Mouse (Mus musculus): Measurements from ENCODE around the gene Dlx2. TPM values are rescaled to one million over a fixed set of nuclear protein-coding genes. Genes with fewer than 3 reads are reported as not detected.
A peak's percentile ranks its signal among the peaks of the same experiment; 100 is the strongest.

Dlx2 gene
- polyA plus RNA-seq (2015; fragmentation: Nextera tagmentation; extraction: Ambion mirVana): 71.0 and 83.2 TPM in 2 replicates

DNA sequence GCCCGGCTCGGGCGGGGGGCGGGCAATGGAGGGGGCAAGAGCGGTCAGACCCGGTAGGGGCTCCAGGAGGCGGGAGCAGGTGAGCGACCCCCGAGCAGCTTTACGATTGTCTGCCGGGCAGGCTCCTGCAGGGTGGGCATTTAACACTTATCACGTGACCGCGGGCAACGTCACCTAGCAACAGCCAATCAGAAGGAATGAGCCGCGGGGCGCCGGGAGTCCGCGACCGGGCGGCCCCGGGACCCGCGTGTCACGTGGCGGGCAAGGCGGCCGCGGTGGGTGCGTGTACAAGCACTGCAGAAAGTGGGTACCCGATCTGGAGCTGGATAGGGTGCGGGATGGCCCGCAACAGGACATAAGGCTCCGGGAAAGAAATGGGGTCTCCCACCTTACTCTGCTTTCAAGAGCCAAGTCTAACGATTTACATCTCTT is at the start of gene Dlx2:
Gene Dlx2 (minus strand): TSS at position 115 of the 432 bp plus-strand sequence.
- 0% methylated on average over 37 of the region's 37 CpGs for WGBS
- Histone ChIP-seq H3K9ac (peak within 1 kb of the TSS; percentile 90), H3K27ac (peak within 1 kb of the TSS; percentile 97), H3K4me2 (peak within 1 kb of the TSS; percentile 92), H3K4me1 (peaks cover 57% of the 10 kb centered on the region), H3K36me3 (ENCODE audit: poor library complexity, severe bottlenecking) (peaks cover 10% of the 10 kb centered on the region; the same call in 1 of the 2 replicates), H3K4me3 (peak within 1 kb of the TSS; percentile 69), H3K9me3 (replicated peaks) (no peaks in the 10 kb centered on the region), H3K27me3 (peaks cover 70% of the 10 kb centered on the region)
- ATAC-seq: peak; percentile 82

DNA sequence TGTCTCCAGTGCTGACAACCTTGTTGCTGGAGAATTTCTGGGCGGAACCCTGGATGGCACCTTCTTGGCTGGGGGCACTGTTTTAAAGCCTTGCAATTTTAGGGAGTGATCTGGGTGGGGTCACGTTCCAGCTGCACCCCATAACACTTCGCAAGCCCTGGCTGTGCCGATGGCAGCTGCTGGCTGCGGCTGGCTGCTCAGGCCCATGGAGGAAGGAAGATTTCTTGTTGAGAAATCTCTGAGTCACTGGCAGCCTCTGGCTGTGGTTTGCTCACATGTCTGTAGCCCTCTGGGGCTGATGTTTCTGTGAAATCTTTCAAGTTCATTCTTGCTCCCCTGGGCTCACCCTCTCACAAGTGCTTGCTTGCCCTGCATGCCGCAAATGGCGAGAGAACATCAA is 47.9 kb upstream of the Dlx2 start:
- no peak for ATAC-seq
- no peak overlapping the region for H3K9ac ChIP-seq

DNA sequence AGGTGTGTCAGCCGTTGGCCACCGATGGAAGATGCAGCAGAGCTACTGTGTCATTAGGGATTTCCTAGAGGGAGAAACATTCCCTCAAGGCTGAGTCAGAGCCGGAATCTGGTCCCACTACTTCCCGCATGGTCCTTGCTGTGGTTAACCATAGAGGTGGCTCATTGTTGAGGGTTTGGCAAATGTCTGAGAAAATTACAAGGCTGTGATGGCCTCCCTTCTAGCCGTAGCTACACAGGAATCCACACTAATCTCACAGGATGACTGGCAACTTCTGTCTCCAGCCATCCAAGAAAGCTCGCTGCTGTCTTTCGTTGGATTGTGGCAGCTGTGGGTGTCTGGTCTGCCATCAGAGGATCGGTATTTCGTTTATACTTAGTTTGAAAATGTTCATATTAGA is 42.6 kb upstream of the Dlx2 start:
- no peak for ATAC-seq
- H3K36me3 ChIP-seq (ENCODE audit: poor library complexity, severe bottlenecking): no peaks in the 10 kb centered on the region
- H3K27me3 ChIP-seq: no peaks in the 10 kb centered on the region
- H3K4me2 ChIP-seq: no peak overlapping the region
- H3K4me3 ChIP-seq: no peak overlapping the region
- no peaks in the 10 kb centered on the region for H3K4me1 ChIP-seq
- H3K9ac ChIP-seq: no peak overlapping the region
- no peaks in the 10 kb centered on the region for H3K9me3 ChIP-seq (replicated peaks)
- WGBS: 94% methylated on average over 9 of the region's 9 CpGs
- no peak overlapping the region for H3K27ac ChIP-seq

More for the DNA sequence above, 47.9 kb upstream of the Dlx2 start:
- Histone ChIP-seq H3K4me3 (no peak overlapping the region), H3K4me1 (no peaks in the 10 kb centered on the region), H3K27ac (no peak overlapping the region), H3K36me3 (ENCODE audit: poor library complexity, severe bottlenecking) (no peaks in the 10 kb centered on the region), H3K4me2 (no peak overlapping the region), H3K9me3 (replicated peaks) (no peaks in the 10 kb centered on the region), H3K27me3 (peaks cover 6% of the 10 kb centered on the region; the same call in 1 of the 2 replicates)
- 90% methylated on average over 7 of the region's 7 CpGs for WGBS

DNA sequence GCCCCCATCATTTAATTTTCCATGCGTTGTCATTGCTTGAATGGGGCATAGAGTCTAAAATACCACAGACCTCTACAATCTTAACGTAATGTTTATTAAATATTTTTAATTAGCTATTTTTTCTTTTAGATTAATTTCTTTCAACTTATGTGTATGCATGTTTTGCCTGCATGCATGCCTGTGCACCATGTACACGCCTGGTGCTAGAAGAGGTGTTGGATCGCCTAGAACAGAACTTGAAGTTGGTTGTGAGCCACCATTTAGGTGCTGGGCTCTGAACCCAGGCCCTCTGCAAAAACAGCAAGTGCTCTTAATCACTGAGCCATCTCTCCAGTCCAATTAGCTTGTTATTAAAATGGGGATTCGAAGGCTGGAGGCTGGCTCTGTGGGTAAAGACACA is 34.9 kb upstream of the Dlx2 start:
- H3K36me3 ChIP-seq (ENCODE audit: poor library complexity, severe bottlenecking): no peaks in the 10 kb centered on the region
- peak overlapping the region; percentile 55 for H3K4me3 ChIP-seq
- H3K9me3 ChIP-seq (replicated peaks): no peaks in the 10 kb centered on the region
- H3K9ac ChIP-seq: peak overlapping the region; percentile 75; the same call in 1 of the 2 replicates
- 0 out of 2 replicates have a peak, but pooled peaks cover 3% of the 10 kb centered on the region for H3K27me3 ChIP-seq
- peaks cover 5% of the 10 kb centered on the region; the same call in 1 of the 2 replicates for H3K4me1 ChIP-seq
- no peak overlapping the region for H3K27ac ChIP-seq
- 0 out of 2 replicates have a peak, but pooled peaks have one; percentile 24 for ATAC-seq
- WGBS: 54% methylated on average over 5 of the region's 5 CpGs
- H3K4me2 ChIP-seq: peak overlapping the region; percentile 86

DNA sequence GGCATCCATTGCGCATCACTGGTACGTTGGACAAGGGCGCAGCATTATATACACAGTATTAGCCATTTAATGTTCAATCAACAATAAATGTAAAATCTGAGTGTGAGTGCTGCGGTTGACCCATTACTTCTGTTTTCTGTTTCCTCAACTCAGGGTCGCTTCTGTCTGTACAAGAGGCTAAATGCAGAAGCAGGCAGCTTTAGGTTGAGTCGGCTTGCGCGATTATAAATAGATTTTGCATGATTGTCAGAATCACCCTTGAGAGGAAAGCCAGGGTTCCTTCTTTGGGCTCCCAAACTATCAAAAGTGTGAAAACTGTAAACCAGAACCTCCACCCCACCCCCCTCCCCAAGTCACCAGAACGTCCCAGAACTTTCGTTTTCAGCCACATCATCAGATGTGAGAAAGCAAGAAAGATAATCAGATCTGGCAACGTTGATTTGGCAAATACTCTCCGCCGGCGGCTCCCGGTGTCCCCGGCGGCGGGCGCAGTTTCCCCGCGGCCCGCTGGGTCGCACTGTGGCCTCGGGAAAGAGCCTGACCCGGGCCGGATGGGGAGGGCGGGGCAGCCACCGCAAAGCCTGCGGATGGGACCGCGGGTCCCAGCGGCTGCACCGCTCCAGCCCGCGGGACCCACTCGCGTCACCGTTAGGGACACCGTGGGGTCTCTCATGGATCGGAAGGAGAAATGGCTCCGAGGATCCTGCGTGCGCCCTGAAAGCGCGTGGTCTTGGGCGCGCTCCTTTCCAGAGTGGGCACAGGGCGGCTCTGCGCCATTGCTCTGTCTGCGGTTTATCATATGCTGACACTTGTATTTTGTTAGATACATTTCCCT is 34.3 kb upstream of the Dlx2 start:
- peak overlapping the region; percentile 86 for H3K4me2 ChIP-seq

DNA sequence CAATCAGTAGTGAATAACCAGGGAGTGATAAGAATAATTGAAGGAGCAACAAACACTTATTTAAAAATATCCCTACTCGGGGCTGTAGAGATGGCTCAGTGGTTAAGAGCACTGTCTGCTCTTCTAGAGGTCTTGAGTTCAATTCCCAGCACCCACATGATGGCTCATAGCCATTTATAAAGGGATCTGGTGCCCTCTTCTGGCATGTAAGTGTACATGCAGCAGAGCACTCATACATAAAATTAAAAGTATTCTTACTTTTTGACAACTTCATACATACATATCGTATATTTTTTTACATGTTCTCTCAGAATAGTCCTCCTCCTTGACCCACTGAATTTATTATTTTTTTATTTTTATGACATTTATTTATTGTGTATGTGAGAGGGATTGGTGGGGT is 30.5 kb upstream of the Dlx2 start:
- no peaks in the 10 kb centered on the region for H3K9me3 ChIP-seq (replicated peaks)
- H3K36me3 ChIP-seq (ENCODE audit: poor library complexity, severe bottlenecking): no peaks in the 10 kb centered on the region
- 90% methylated on average over 2 of the region's 2 CpGs for WGBS
- 0 out of 2 replicates have a peak, but pooled peaks cover 3% of the 10 kb centered on the region for H3K27me3 ChIP-seq
- H3K9ac ChIP-seq: no peak overlapping the region
- no peak overlapping the region for H3K4me3 ChIP-seq
- ATAC-seq: no peak
- H3K4me2 ChIP-seq: no peak overlapping the region
- no peak overlapping the region for H3K27ac ChIP-seq
- peaks cover 5% of the 10 kb centered on the region; the same call in 1 of the 2 replicates for H3K4me1 ChIP-seq

More for the DNA sequence above, 34.3 kb upstream of the Dlx2 start:
- ATAC-seq: peak; percentile 88
- Histone ChIP-seq H3K4me3 (peak overlapping the region; percentile 55), H3K27me3 (0 out of 2 replicates have a peak, but pooled peaks cover 3% of the 10 kb centered on the region), H3K4me1 (peaks cover 5% of the 10 kb centered on the region; the same call in 1 of the 2 replicates), H3K27ac (no peak overlapping the region), H3K9me3 (replicated peaks) (no peaks in the 10 kb centered on the region), H3K9ac (peak overlapping the region; percentile 75), H3K36me3 (ENCODE audit: poor library complexity, severe bottlenecking) (no peaks in the 10 kb centered on the region)
- 11% methylated on average over 50 of the region's 50 CpGs for WGBS

DNA sequence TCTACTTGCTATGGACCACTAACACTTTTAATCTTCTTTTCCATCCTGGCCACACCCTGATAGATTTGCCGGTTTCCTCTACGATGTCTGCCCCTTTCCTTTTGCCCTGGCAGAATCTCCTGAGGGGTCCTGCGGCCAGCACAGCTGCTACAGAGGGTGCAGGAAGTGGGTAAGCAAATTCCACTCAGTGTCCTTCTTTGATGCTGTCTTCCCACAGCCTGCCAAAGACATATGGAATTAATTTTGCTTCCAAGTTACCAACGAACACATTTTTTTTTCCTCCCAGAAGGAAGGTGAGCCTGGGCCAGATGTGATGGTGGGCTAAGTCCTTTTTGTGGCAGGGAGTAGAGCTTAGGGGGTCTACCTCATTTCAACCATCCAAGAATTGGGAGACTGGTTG is 27.2 kb upstream of the Dlx2 start:
- no peaks in the 10 kb centered on the region for H3K4me1 ChIP-seq
- no peak overlapping the region for H3K27ac ChIP-seq
- H3K4me2 ChIP-seq: no peak overlapping the region
- H3K36me3 ChIP-seq (ENCODE audit: poor library complexity, severe bottlenecking): no peaks in the 10 kb centered on the region
- 77% methylated on average over 4 of the region's 4 CpGs for WGBS
- H3K9me3 ChIP-seq (replicated peaks): no peaks in the 10 kb centered on the region
- no peak for ATAC-seq
- H3K27me3 ChIP-seq: no peaks in the 10 kb centered on the region
- no peak overlapping the region for H3K4me3 ChIP-seq
- H3K9ac ChIP-seq: no peak overlapping the region

DNA sequence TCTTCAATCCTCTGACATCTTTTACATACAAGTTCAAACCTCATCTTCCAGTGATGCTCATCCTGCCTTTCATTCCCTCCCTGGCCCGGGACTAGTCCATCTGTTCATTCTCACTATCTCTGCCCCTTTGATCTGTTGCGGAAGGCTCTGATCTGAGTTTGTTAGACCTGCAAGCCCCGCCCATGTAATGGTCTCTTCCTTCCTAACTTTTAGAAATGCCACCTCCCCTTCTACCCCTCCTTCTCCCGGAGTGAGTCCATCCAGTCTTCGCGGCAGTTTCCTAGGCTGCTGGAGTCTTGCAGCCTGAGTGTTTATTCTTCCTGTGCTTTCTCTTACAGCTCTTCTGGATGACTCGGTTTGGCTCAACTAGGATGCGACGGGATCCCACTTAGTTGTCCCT is 19.9 kb upstream of the Dlx2 start:
- H3K4me2 ChIP-seq: no peak overlapping the region
- H3K9ac ChIP-seq: no peak overlapping the region
- no peak overlapping the region for H3K4me3 ChIP-seq
- H3K4me1 ChIP-seq: no peaks in the 10 kb centered on the region
- no peaks in the 10 kb centered on the region for H3K9me3 ChIP-seq (replicated peaks)
- H3K27me3 ChIP-seq: no peaks in the 10 kb centered on the region
- WGBS: 89% methylated on average over 9 of the region's 9 CpGs
- no peaks in the 10 kb centered on the region for H3K36me3 ChIP-seq (ENCODE audit: poor library complexity, severe bottlenecking)
- H3K27ac ChIP-seq: no peak overlapping the region
- no peak for ATAC-seq

DNA sequence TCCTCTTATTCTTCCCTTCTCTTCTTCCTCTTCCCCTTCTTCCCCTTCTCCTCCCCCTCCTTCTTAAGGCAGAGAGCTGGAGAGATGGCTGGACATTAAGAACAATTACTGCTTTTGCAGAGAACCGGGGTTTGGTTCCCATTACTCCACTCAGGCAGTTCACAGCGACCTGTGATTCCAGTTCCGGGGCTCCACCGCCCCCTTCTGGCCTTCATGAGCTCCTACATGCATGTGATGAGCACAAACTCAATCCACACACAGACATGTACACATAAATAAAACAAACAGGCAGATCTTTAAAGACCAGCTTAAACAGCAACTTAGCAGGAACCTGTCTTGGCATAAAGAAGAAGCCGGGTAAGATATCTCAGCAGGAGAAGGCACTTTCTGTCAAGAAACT is 9.5 kb upstream of the Dlx2 start:
- WGBS: 69% methylated on average over 5 of the region's 5 CpGs
- no peaks in the 10 kb centered on the region for H3K36me3 ChIP-seq (ENCODE audit: poor library complexity, severe bottlenecking)
- no peak overlapping the region for H3K27ac ChIP-seq
- no peak for ATAC-seq
- peaks cover 32% of the 10 kb centered on the region for H3K27me3 ChIP-seq
- peaks cover 8% of the 10 kb centered on the region for H3K4me1 ChIP-seq
- no peak overlapping the region for H3K4me2 ChIP-seq
- H3K9me3 ChIP-seq (replicated peaks): peaks cover 5% of the 10 kb centered on the region; the same call in 1 of the 2 replicates
- no peak overlapping the region for H3K9ac ChIP-seq
- no peak overlapping the region for H3K4me3 ChIP-seq

DNA sequence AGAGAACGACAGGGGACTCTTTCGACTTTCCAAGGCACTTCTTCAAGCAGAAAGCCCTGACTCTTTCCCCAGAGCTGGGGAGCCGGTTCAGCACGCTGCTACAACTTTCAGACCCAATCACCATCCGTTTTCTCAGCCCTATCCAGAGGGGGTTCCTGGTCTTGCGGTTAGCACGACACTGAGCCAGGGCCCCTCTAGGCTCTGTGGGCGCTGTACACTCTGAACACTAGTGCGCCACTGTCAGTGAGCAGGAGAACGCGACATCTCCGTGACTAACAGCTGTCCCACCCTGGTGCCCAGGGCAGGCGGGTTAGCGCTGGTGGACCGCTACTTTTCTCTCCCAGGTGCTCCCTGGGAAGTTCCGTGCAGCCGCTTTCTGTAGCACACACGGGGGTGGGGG is 5.2 kb upstream of the Dlx2 start:
- Histone ChIP-seq H3K4me2 (peak overlapping the region; percentile 35), H3K36me3 (ENCODE audit: poor library complexity, severe bottlenecking) (no peaks in the 10 kb centered on the region), H3K4me3 (no peak overlapping the region), H3K27me3 (peaks cover 57% of the 10 kb centered on the region), H3K9me3 (replicated peaks) (no peaks in the 10 kb centered on the region; the same call in 1 of the 2 replicates), H3K27ac (no peak overlapping the region), H3K9ac (0 out of 2 replicates have a peak overlapping the region, but pooled peaks have one; percentile 9), H3K4me1 (peaks cover 21% of the 10 kb centered on the region)
- whole genome bisulfite sequencing: 2% methylated on average over 17 of the region's 18 CpGs
- ATAC-seq: no peak

DNA sequence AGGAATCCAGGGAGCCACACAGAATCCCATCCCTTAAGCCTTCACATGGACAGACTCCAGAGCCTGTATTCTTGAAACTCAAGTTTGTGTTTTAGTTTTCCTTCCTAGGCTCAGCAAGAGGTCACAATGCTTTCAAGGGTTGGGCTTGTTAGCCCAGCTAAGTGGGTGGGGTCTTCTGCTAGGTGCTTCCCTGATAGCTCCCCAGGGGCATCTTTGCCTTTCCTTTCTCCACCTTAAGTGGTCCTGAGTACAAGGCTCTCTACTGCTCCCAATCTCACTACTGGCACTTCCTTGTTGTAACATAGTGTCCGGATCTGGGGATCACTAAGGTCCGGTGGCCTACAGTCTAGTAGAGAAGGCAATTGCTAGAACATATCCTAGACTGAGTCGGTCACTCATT is 3.8 kb upstream of the Dlx2 start:
- ATAC-seq: no peak
- no peak overlapping the region for H3K9ac ChIP-seq
- H3K36me3 ChIP-seq (ENCODE audit: poor library complexity, severe bottlenecking): no peaks in the 10 kb centered on the region
- H3K27ac ChIP-seq: no peak overlapping the region
- H3K4me1 ChIP-seq: peaks cover 34% of the 10 kb centered on the region
- WGBS: 33% methylated on average over 3 of the region's 3 CpGs
- H3K4me3 ChIP-seq: no peak overlapping the region
- H3K9me3 ChIP-seq (replicated peaks): no peaks in the 10 kb centered on the region
- H3K4me2 ChIP-seq: no peak overlapping the region
- peaks cover 66% of the 10 kb centered on the region for H3K27me3 ChIP-seq

DNA sequence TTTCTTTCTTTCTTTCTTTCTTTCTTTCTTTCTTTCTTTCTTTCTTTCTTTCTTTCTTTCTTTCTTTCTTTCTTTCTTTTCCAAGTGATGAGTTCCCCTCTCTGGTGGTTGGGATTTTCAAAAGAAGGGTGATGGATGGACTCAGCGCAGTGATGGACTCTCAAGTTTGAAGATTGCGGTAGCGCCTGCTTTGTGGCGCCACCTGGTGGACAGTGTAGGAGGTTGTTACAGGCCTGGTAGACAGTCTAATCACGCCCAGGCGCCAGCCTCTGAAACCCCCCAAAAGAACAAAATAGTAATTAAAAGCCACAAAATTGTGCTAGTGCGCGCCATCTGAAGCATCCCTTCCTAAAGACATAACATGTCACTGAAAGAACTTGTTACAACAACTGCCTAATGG is 1.3 kb upstream of the Dlx2 start:
- Histone ChIP-seq H3K9ac (no peak overlapping the region), H3K4me2 (0 out of 2 replicates have a peak overlapping the region, but pooled peaks have one; percentile 22), H3K9me3 (replicated peaks) (no peaks in the 10 kb centered on the region), H3K27ac (no peak overlapping the region), H3K36me3 (ENCODE audit: poor library complexity, severe bottlenecking) (peaks cover 10% of the 10 kb centered on the region; the same call in 1 of the 2 replicates), H3K27me3 (peaks cover 70% of the 10 kb centered on the region), H3K4me3 (no peak overlapping the region), H3K4me1 (peaks cover 50% of the 10 kb centered on the region)
- WGBS: under 1% methylated on average over 8 of the region's 8 CpGs
- ATAC-seq: peak; percentile 16; the same call in 1 of the 2 replicates
